Mouse (Mus musculus) forebrain, embryonic 11.5 days (tissue): ENCODE results near the gene Polr2e. TPM values are rescaled to one million over a fixed set of nuclear protein-coding genes. Genes with fewer than 3 reads are reported as not detected.

Experiments
- ATAC-seq: fragments of 200-750 bp; cut with Nextera tagmentation; replicated peaks from 2 replicates; pipeline ENCODE4 v1.8.0; 2017; ENCODE audit warnings: moderate TSS enrichment; ENCODE audit not compliant: low FRiP score
- DNase-seq: peaks from one replicate; pipeline ENCODE4 v3.0.0-alpha.2; 2017; ENCODE audit warnings: low spot score
- H3K27ac ChIP-seq: fragments of 300-500 bp; sonication (generic); 2 replicates; pipeline ENCODE4 v1.5.1; 2014; ENCODE audit warnings: low read depth, low read length
- H3K27me3 ChIP-seq: fragments of 300-500 bp; sonication (generic); 2 replicates; pipeline ENCODE4 v1.6.1; 2014; ENCODE audit warnings: mild to moderate bottlenecking, low read length, mixed read lengths; ENCODE audit not compliant: control insufficient read depth, insufficient read depth
- H3K36me3 ChIP-seq: fragments of 300-500 bp; sonication (generic); 2 replicates; pipeline ENCODE4 v1.6.1; 2014; ENCODE audit warnings: mild to moderate bottlenecking, low read length, moderate library complexity, mixed read lengths; ENCODE audit not compliant: control insufficient read depth, insufficient read depth
- H3K4me1 ChIP-seq: fragments of 300-500 bp; sonication (generic); replicated peaks from 2 replicates; pipeline ENCODE4 v1.6.1; 2014; ENCODE audit warnings: low read length, mixed read lengths; ENCODE audit not compliant: control insufficient read depth, insufficient read depth
- H3K4me2 ChIP-seq: fragments of 300-500 bp; sonication (generic); 2 replicates; pipeline ENCODE4 v1.6.1; 2014; ENCODE audit warnings: low read depth, mild to moderate bottlenecking, low read length, moderate library complexity, mixed read lengths; ENCODE audit not compliant: severe bottlenecking
- H3K4me3 ChIP-seq: fragments of 300-500 bp; sonication (generic); 2 replicates; pipeline ENCODE4 v1.5.1; 2014; ENCODE audit warnings: low read depth, low read length
- H3K9ac ChIP-seq: fragments of 300-500 bp; sonication (generic); 2 replicates; pipeline ENCODE4 v1.6.1; 2014; ENCODE audit warnings: low read length
- H3K9me3 ChIP-seq: fragments of 300-500 bp; sonication (generic); 2 replicates; pipeline ENCODE4 v1.6.1; 2016; ENCODE audit warnings: low read length, mixed read lengths; ENCODE audit not compliant: control insufficient read depth
- WGBS: fragments of 180-500 bp; shearing (Covaris S2); extraction: QIAGEN DNeasy Blood & Tissue Kit; methylation state at CpG from one replicate; pipeline ENCODE4 v1.1.7; 2014; 5-methylcytosine and 5-hydroxymethylcytosine counted together
- polyA plus RNA-seq: library from polyadenylated mRNA; unstranded; fragments of >200 nt; fragmentation: Nextera tagmentation; extraction: Ambion mirVana; gene quantifications from 2 replicates; pipeline ENCODE4 v1.2.1, GENCODE M21; 2014

Gene Polr2e
- polyA plus RNA-seq, 1 experiment from 2014 or later = 217 TPM

GRCm38 (mm10) chr10:80069251-80069650 is 29.7 kb upstream of the Polr2e start:
- no peak for ATAC-seq
- Histone ChIP-seq H3K9ac (no peak overlapping the region), H3K4me1 (no peaks in the 10 kb centered on the region), H3K36me3 (no peaks in the 10 kb centered on the region), H3K9me3 (no peaks in the 10 kb centered on the region), H3K27me3 (no peaks in the 10 kb centered on the region), H3K27ac (no peak overlapping the region), H3K4me3 (no peak overlapping the region), H3K4me2 (no peak overlapping the region)
- WGBS = 92% methylated on average over 6 of the region's 7 CpGs
- no peak for DNase-seq

GRCm38 (mm10) chr10:80063877-80064650 is 24.5 kb upstream of the Polr2e start:
- WGBS = 77% methylated on average over 23 of the region's 23 CpGs
- Histone ChIP-seq H3K27me3 (no peaks in the 10 kb centered on the region), H3K9ac (no peak overlapping the region), H3K9me3 (no peaks in the 10 kb centered on the region), H3K4me1 (no peaks in the 10 kb centered on the region), H3K4me3 (no peak overlapping the region), H3K27ac (no peak overlapping the region), H3K4me2 (no peak overlapping the region), H3K36me3 (peaks cover 2% of the 10 kb centered on the region; the same call in 1 of the 2 replicates)
- no peak for ATAC-seq
- DNase-seq = no peak

- Histone ChIP-seq H3K4me1 (no peaks in the 10 kb centered on the region), H3K4me3 (no peak overlapping the region), H3K27ac (no peak overlapping the region), H3K9ac (no peak overlapping the region), H3K27me3 (no peaks in the 10 kb centered on the region), H3K36me3 (peaks cover 2% of the 10 kb centered on the region; the same call in 1 of the 2 replicates), H3K4me2 (no peak overlapping the region), H3K9me3 (no peaks in the 10 kb centered on the region)
- 90% methylated on average over 5 of the region's 5 CpGs for WGBS
- ATAC-seq (no peak), DNase-seq (no peak)
Observed at GRCm38 (mm10) chr10:80063104-80063503, 23.5 kb upstream of the Polr2e start.

GRCm38 (mm10) chr10:80057683-80058326 is 18.2 kb upstream of the Polr2e start:
- Histone ChIP-seq H3K4me1 (peaks cover 7% of the 10 kb centered on the region; the same call in 1 of the 2 replicates), H3K4me2 (no peak overlapping the region), H3K27me3 (no peaks in the 10 kb centered on the region), H3K4me3 (no peak overlapping the region), H3K27ac (no peak overlapping the region), H3K36me3 (peaks cover 2% of the 10 kb centered on the region; the same call in 1 of the 2 replicates), H3K9me3 (no peaks in the 10 kb centered on the region), H3K9ac (no peak overlapping the region)
- DNase-seq = no peak
- no peak for ATAC-seq
- WGBS = 83% methylated on average over 30 of the region's 30 CpGs

GRCm38 (mm10) chr10:80056976-80057682 is 17.5 kb upstream of the Polr2e start:
- Histone ChIP-seq H3K36me3 (peaks cover under 1% of the 10 kb centered on the region; the same call in 1 of the 2 replicates), H3K9me3 (no peaks in the 10 kb centered on the region), H3K4me2 (no peak overlapping the region), H3K27ac (no peak overlapping the region), H3K9ac (no peak overlapping the region), H3K4me1 (peaks cover 7% of the 10 kb centered on the region; the same call in 1 of the 2 replicates), H3K4me3 (no peak overlapping the region), H3K27me3 (no peaks in the 10 kb centered on the region)
- DNase-seq = no peak
- WGBS = 93% methylated on average over 27 of the region's 27 CpGs
- ATAC-seq = no peak

- Histone ChIP-seq H3K27ac (no peak overlapping the region), H3K9me3 (no peaks in the 10 kb centered on the region), H3K36me3 (no peaks in the 10 kb centered on the region; the same call in 1 of the 2 replicates), H3K9ac (no peak overlapping the region), H3K27me3 (no peaks in the 10 kb centered on the region), H3K4me1 (peaks cover 7% of the 10 kb centered on the region; the same call in 1 of the 2 replicates), H3K4me2 (no peak overlapping the region), H3K4me3 (no peak overlapping the region)
- 90% methylated on average over 4 of the region's 4 CpGs for WGBS
- no peak for DNase-seq
- no peak for ATAC-seq
Observed at GRCm38 (mm10) chr10:80056506-80056905, 16.9 kb upstream of the Polr2e start.

- no peak overlapping the region for H3K9ac ChIP-seq
- H3K27ac ChIP-seq = no peak overlapping the region
- H3K9me3 ChIP-seq = no peaks in the 10 kb centered on the region
- 89% methylated on average over 8 of the region's 10 CpGs for WGBS
- H3K27me3 ChIP-seq = no peaks in the 10 kb centered on the region
- no peaks in the 10 kb centered on the region; the same call in 1 of the 2 replicates for H3K36me3 ChIP-seq
- H3K4me1 ChIP-seq = peaks cover 10% of the 10 kb centered on the region; the same call in 1 of the 2 replicates
- H3K4me2 ChIP-seq = no peak overlapping the region
- no peak for ATAC-seq
- DNase-seq = no peak
- H3K4me3 ChIP-seq = no peak overlapping the region
Observed at GRCm38 (mm10) chr10:80055891-80056290, 16.3 kb upstream of the Polr2e start.

GRCm38 (mm10) chr10:80055364-80055763 is 15.8 kb upstream of the Polr2e start:
- Histone ChIP-seq H3K9me3 (no peaks in the 10 kb centered on the region), H3K4me3 (peak overlapping the region; percentile 75), H3K27ac (no peak overlapping the region), H3K9ac (no peak overlapping the region), H3K36me3 (no peaks in the 10 kb centered on the region; the same call in 1 of the 2 replicates), H3K4me2 (peak overlapping the region; percentile 79), H3K4me1 (peaks cover 10% of the 10 kb centered on the region; the same call in 1 of the 2 replicates), H3K27me3 (no peaks in the 10 kb centered on the region)
- ATAC-seq = no peak
- no peak for DNase-seq
- WGBS = 89% methylated on average over 5 of the region's 5 CpGs
